Comparison of ENCODE assay signal across 21 mouse cellular contexts in genomic region chr3:83537231-83537630, GRCm38 (mm10).
DNase-seq lines count a peak whose midpoint lies in the region; ATAC-seq and TF ChIP-seq lines count a peak whose summit lies in the region.
"Had no signal": no experiment of that assay in that cellular context is flagged by ENCODE, and none has a peak within 500 bp of the region (broad histone marks: within the 10 kb centered on the region; RNA-seq: fewer than 3 reads in every experiment).

No protein-coding gene starts in this region.

- no peak overlapping the region for H3K9ac ChIP-seq in hindbrain, postnatal 0 days (replicated peaks; ENCODE audit: low read length)
- no peak overlapping the region for H3K9ac ChIP-seq in limb, embryonic 11.5 days (ENCODE audit: low read length)
- H3K9ac ChIP-seq: forebrain, embryonic 15.5 days; hindbrain, embryonic 12.5 days; liver, embryonic 15.5 days; midbrain, embryonic 15.5 days; neural tube, embryonic 12.5 days had no signal

- no peak for ATAC-seq in hindbrain, postnatal 0 days
- 0 out of 2 replicates have a peak, but pooled peaks have one; percentile 31 for ATAC-seq in limb, embryonic 11.5 days (ENCODE audit: insufficient number of reproducible peaks, low FRiP score, low TSS enrichment, low read depth)
- ATAC-seq: forebrain, embryonic 15.5 days; midbrain, embryonic 15.5 days had no signal

- H3K4me2 ChIP-seq in hindbrain, postnatal 0 days (ENCODE audit: low read depth, low read length), result no peak overlapping the region
- H3K4me2 ChIP-seq in limb, embryonic 11.5 days (ENCODE audit: low read depth, severe bottlenecking), result no peak overlapping the region
- H3K4me2 ChIP-seq: forebrain, embryonic 15.5 days; hindbrain, embryonic 12.5 days; liver, embryonic 15.5 days; midbrain, embryonic 15.5 days; neural tube, embryonic 12.5 days had no signal

- H3K9me3 ChIP-seq in hindbrain, postnatal 0 days (ENCODE audit: low read length), result no peaks in the 10 kb centered on the region
- no peaks in the 10 kb centered on the region for H3K9me3 ChIP-seq in hindbrain, embryonic 10.5 days
- no peaks in the 10 kb centered on the region for H3K9me3 ChIP-seq in limb, embryonic 11.5 days (ENCODE audit: control insufficient read depth, low read length)
- no peaks in the 10 kb centered on the region for H3K9me3 ChIP-seq in limb, embryonic 10.5 days (replicated peaks)
- H3K9me3 ChIP-seq: forebrain, embryonic 15.5 days; heart, embryonic 10.5 days; hindbrain, embryonic 12.5 days; liver, embryonic 15.5 days; midbrain, embryonic 15.5 days; neural tube, embryonic 12.5 days had no signal

- DNase-seq in adrenal gland, adult (ENCODE audit: inconsistent age in 2 of 2, low spot score in 1 of 2), result peak; percentile 4 to 34
- DNase-seq in adrenal gland, postnatal 4 days (ENCODE audit: low spot score in 2 of 2), result no peak
- peak; percentile 10 for DNase-seq in hindbrain, postnatal 0 days (ENCODE audit: low spot score)
- DNase-seq in hindbrain, embryonic 10.5 days (ENCODE audit: low spot score), result no peak
- no peak for DNase-seq in limb, embryonic 11.5 days (ENCODE audit: low spot score)
- DNase-seq in limb, embryonic 10.5 days (ENCODE audit: low spot score), result no peak
- DNase-seq in mesoderm, embryonic 11.5 days (ENCODE audit: low read depth, low spot score), result peak; percentile 8
- no peak for DNase-seq in thymus, postnatal 4 days
- DNase-seq: adrenal gland, adult 2 months; cerebellum, postnatal 36 days; gastrocnemius, postnatal 10 days; right cerebral cortex, postnatal 4 days; thymus, postnatal 14 days had no signal

- no peaks in the 10 kb centered on the region for H3K4me1 ChIP-seq in hindbrain, postnatal 0 days (ENCODE audit: insufficient read depth, low read length)
- H3K4me1 ChIP-seq in hindbrain, embryonic 10.5 days (replicated peaks), result no peaks in the 10 kb centered on the region
- no peaks in the 10 kb centered on the region for H3K4me1 ChIP-seq in limb, embryonic 11.5 days (ENCODE audit: control insufficient read depth, insufficient read depth, low read length)
- no peaks in the 10 kb centered on the region; the same call in 1 of the 2 replicates for H3K4me1 ChIP-seq in limb, embryonic 10.5 days
- H3K4me1 ChIP-seq: heart, embryonic 10.5 days; hindbrain, embryonic 12.5 days; liver, embryonic 15.5 days; midbrain, embryonic 15.5 days; neural tube, embryonic 12.5 days had no signal

- H3K4me3 ChIP-seq in hindbrain, postnatal 0 days (ENCODE audit: low read length), result no peak overlapping the region
- H3K4me3 ChIP-seq in hindbrain, embryonic 10.5 days, result no peak overlapping the region
- no peak overlapping the region for H3K4me3 ChIP-seq in limb, embryonic 11.5 days (ENCODE audit: low read depth, low read length)
- H3K4me3 ChIP-seq in limb, embryonic 10.5 days, result no peak overlapping the region
- H3K4me3 ChIP-seq: forebrain, embryonic 15.5 days; heart, embryonic 10.5 days; hindbrain, embryonic 12.5 days; liver, embryonic 15.5 days; midbrain, embryonic 15.5 days; neural tube, embryonic 12.5 days had no signal

- no peak overlapping the region for H3K27ac ChIP-seq in hindbrain, postnatal 0 days
- H3K27ac ChIP-seq in hindbrain, embryonic 10.5 days, result no peak overlapping the region
- H3K27ac ChIP-seq in limb, embryonic 11.5 days (replicated peaks; ENCODE audit: low read depth, low read length), result 0 out of 2 replicates have a peak overlapping the region, but pooled peaks have one; percentile 10
- H3K27ac ChIP-seq in limb, embryonic 10.5 days, result no peak overlapping the region
- H3K27ac ChIP-seq: forebrain, embryonic 15.5 days; heart, embryonic 10.5 days; hindbrain, embryonic 12.5 days; liver, embryonic 15.5 days; macrophage; midbrain, embryonic 15.5 days; neural tube, embryonic 12.5 days had no signal

- WGBS in hindbrain, postnatal 0 days, result 47% methylated on average over 4 of the region's 4 CpGs
- WGBS in hindbrain, embryonic 10.5 days, result 86% methylated on average over 4 of the region's 4 CpGs
- WGBS in limb, embryonic 11.5 days, result 88% methylated on average over 4 of the region's 4 CpGs
- 89% methylated on average over 4 of the region's 4 CpGs for WGBS in limb, embryonic 10.5 days

- no peaks in the 10 kb centered on the region for H3K36me3 ChIP-seq in hindbrain, postnatal 0 days (ENCODE audit: insufficient read depth, low read length)
- no peaks in the 10 kb centered on the region for H3K36me3 ChIP-seq in hindbrain, embryonic 10.5 days
- H3K36me3 ChIP-seq in limb, embryonic 11.5 days (ENCODE audit: control insufficient read depth, insufficient read depth, low read length), result no peaks in the 10 kb centered on the region
- no peaks in the 10 kb centered on the region for H3K36me3 ChIP-seq in limb, embryonic 10.5 days
- H3K36me3 ChIP-seq: forebrain, embryonic 15.5 days; heart, embryonic 10.5 days; hindbrain, embryonic 12.5 days; liver, embryonic 15.5 days; midbrain, embryonic 15.5 days; neural tube, embryonic 12.5 days had no signal

- H3K27me3 ChIP-seq in hindbrain, postnatal 0 days (ENCODE audit: insufficient read depth, low read length), result no peaks in the 10 kb centered on the region
- H3K27me3 ChIP-seq in hindbrain, embryonic 10.5 days (ENCODE audit: insufficient read depth, poor library complexity, severe bottlenecking), result no peaks in the 10 kb centered on the region
- H3K27me3 ChIP-seq in limb, embryonic 11.5 days (ENCODE audit: control insufficient read depth, insufficient read depth, low read length), result no peaks in the 10 kb centered on the region
- no peaks in the 10 kb centered on the region for H3K27me3 ChIP-seq in limb, embryonic 10.5 days (ENCODE audit: low read depth, poor library complexity, severe bottlenecking)
- H3K27me3 ChIP-seq: CH12.LX; forebrain, embryonic 15.5 days; hindbrain, embryonic 12.5 days; liver, embryonic 15.5 days; midbrain, embryonic 15.5 days; neural tube, embryonic 12.5 days had no signal

- no peak for TF ChIP-seq CTCF in hindbrain, postnatal 0 days (IDR thresholded peaks at IDR 0.05; ENCODE audit: low read depth)

Comparison
In these comparisons a context has a peak if more than half of its experiments do, and no peak if none do; other contexts are left out.
1. DNase-seq: peak in adrenal gland, adult (2 of 2), hindbrain, postnatal 0 days (single experiment) and mesoderm, embryonic 11.5 days (single experiment); none in adrenal gland, postnatal 4 days (0 of 2), hindbrain, embryonic 10.5 days (single experiment), limb, embryonic 11.5 days (single experiment), limb, embryonic 10.5 days (single experiment) and thymus, postnatal 4 days (single experiment).